Mouse (Mus musculus): ENCODE measurements around the gene Robo4. TPM values are rescaled to one million over a fixed set of nuclear protein-coding genes. Genes with fewer than 3 reads are reported as not detected.

Gene Robo4
- total and polyA plus RNA-seq, 3 experiments, result not detected

DNA sequence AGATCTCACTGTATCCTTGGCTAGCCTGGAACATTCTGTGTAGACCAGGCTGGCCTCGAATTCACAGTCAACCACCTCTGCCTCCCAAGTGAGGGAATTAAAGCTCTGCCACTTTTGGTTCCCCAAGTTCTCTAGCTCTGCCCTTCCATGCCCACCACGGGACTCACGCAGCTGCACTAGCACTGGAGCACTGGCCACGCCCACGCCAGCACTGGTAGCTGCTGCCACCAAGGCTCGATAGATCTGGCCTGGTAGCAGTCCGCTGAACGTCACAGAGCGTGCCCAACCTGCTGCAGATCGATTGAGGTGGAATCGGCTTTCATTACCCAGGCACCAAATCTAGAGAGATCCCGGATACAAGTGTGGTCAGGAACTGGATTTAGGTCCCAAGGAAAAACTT is 19.5 kb downstream of the Robo4 start:
- H3K36me3 ChIP-seq (ENCODE audit: control insufficient read depth in 1 of 2, insufficient read depth in 2 of 2, low read length in 2 of 2), result no peaks in the 10 kb centered on the region; a peak in 1 of 4 replicates
- TF ChIP-seq MAZ (IDR thresholded peaks at IDR 0.05; ENCODE audit: low read depth, low read length), result no peak
- 0 out of 2 replicates have a peak, but pooled peaks have one; percentile 10 for TF ChIP-seq NRF1 (IDR thresholded peaks at IDR 0.05; ENCODE audit: insufficient read depth, low read depth, low read length, poor library complexity, severe bottlenecking)
- DNase-seq (ENCODE audit: low read depth, low spot score), result peak; percentile 49
- no peaks in the 10 kb centered on the region for H3K79me2 ChIP-seq (ENCODE audit: control insufficient read depth, insufficient read depth, low read length, poor library complexity)
- no peak overlapping the region for H3K27ac ChIP-seq (ENCODE audit: control insufficient read depth, low read depth, low read length)
- H3K4me3 ChIP-seq (ENCODE audit: control insufficient read depth in 1 of 2, insufficient read depth in 1 of 2, low read depth in 2 of 2, low read length in 2 of 2), result peak overlapping the region; percentile 55 to 77
- no peaks in the 10 kb centered on the region for H3K9me3 ChIP-seq (replicated peaks; ENCODE audit: insufficient read depth, low read length)
- peaks cover 0 to 5% of the 10 kb centered on the region in 2 experiments; a peak in 1 of 4 replicates for H3K4me1 ChIP-seq (ENCODE audit: control insufficient read depth in 1 of 2, insufficient read depth in 2 of 2, low read length in 2 of 2)
- H3K9ac ChIP-seq (ENCODE audit: control insufficient read depth, low read depth, low read length, poor library complexity, severe bottlenecking), result peak overlapping the region; percentile 71
- peaks cover 0 to 8% of the 10 kb centered on the region in 2 experiments; a peak in 3 of 4 replicates for H3K27me3 ChIP-seq (ENCODE audit: control insufficient read depth in 1 of 2, insufficient read depth in 2 of 2, low read length in 2 of 2)

DNA sequence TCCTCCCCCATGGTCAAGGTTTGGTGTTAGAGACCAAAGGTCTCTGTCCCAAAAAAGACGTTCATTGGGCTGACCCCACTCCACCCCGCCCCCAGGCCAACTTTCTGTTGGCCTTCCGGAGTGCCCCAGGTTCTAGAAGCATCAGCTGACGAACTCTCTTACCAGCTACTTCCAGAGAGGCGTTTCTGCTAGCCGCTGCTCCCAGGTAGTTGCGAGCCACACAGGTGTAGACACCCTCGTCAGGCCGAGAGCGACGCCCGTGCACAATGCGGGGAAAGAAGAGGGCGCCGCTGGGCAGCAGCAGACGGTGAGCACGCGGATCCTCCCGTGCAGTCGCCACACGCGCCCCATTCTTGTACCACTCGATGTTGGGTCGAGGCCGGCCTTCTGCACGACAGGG is 27.6 kb downstream of the Robo4 start:
- Histone ChIP-seq H3K4me3 (ENCODE audit: control insufficient read depth in 1 of 2, insufficient read depth in 1 of 2, low read depth in 2 of 2, low read length in 2 of 2) (no peak overlapping the region), H3K4me1 (ENCODE audit: control insufficient read depth in 1 of 2, insufficient read depth in 2 of 2, low read length in 2 of 2) (no peaks in the 10 kb centered on the region), H3K79me2 (ENCODE audit: control insufficient read depth, insufficient read depth, low read length, poor library complexity) (no peaks in the 10 kb centered on the region), H3K9ac (ENCODE audit: control insufficient read depth, low read depth, low read length, poor library complexity, severe bottlenecking) (no peak overlapping the region), H3K9me3 (replicated peaks; ENCODE audit: insufficient read depth, low read length) (no peaks in the 10 kb centered on the region), H3K27me3 (ENCODE audit: control insufficient read depth in 1 of 2, insufficient read depth in 2 of 2, low read length in 2 of 2) (peaks cover 2 to 7% of the 10 kb centered on the region in 2 experiments; a peak in 3 of 4 replicates), H3K27ac (ENCODE audit: control insufficient read depth, low read depth, low read length) (no peak overlapping the region), H3K36me3 (ENCODE audit: control insufficient read depth in 1 of 2, insufficient read depth in 2 of 2, low read length in 2 of 2) (no peaks in the 10 kb centered on the region)
- TF ChIP-seq ZKSCAN1 (IDR thresholded peaks at IDR 0.05; ENCODE audit: low read depth, low read length) (no peak), SMC3 (IDR thresholded peaks at IDR 0.05; ENCODE audit: low read depth, low read length) (no peak), GABPA (IDR thresholded peaks at IDR 0.05; ENCODE audit: low read depth, low read length) (no peak), JUND (IDR thresholded peaks at IDR 0.05; ENCODE audit: low read depth, low read length) (no peak), BHLHE40 (IDR thresholded peaks at IDR 0.05; ENCODE audit: borderline replicate concordance, low read depth, low read length) (no peak), EP300 (IDR thresholded peaks at IDR 0.05; ENCODE audit: low read depth in 1 of 2, low read length in 2 of 2) (no peak), NRF1 (IDR thresholded peaks at IDR 0.05; ENCODE audit: insufficient read depth, low read depth, low read length, poor library complexity, severe bottlenecking) (no peak), TAL1 (IDR thresholded peaks at IDR 0.05; ENCODE audit: low read length) (no peak), CHD2 (IDR thresholded peaks at IDR 0.05; ENCODE audit: low read length) (no peak), SIN3A (IDR thresholded peaks at IDR 0.05; ENCODE audit: low read length) (no peak), TBP (IDR thresholded peaks at IDR 0.05; ENCODE audit: low read depth, low read length) (no peak), MYC (IDR thresholded peaks at IDR 0.05; ENCODE audit: low read depth, low read length) (no peak), UBTF (IDR thresholded peaks at IDR 0.05; ENCODE audit: borderline replicate concordance, insufficient read depth, low read depth, low read length) (no peak), MAFK (IDR thresholded peaks at IDR 0.05; ENCODE audit: borderline replicate concordance, low read depth, low read length) (no peak), RCOR1 (IDR thresholded peaks at IDR 0.05; ENCODE audit: low read depth, low read length) (no peak), KAT2A (conservative IDR thresholded peaks at IDR 0.05; ENCODE audit: low read depth, low read length) (no peak), GATA1 (IDR thresholded peaks at IDR 0.05; ENCODE audit: low read depth, low read length) (no peak), HCFC1 (IDR thresholded peaks at IDR 0.05; ENCODE audit: low read depth, low read length) (no peak)
- no peak for DNase-seq (ENCODE audit: low read depth, low spot score)

Measured in MEL (cell line).